Mouse (Mus musculus) intestine, postnatal 0 days (tissue): ENCODE data around the gene Gm21083. TPM values are rescaled to one million over a fixed set of nuclear protein-coding genes. Genes with fewer than 3 reads are reported as not detected.
"Not testable (repeated sequence)": the region's sequence is repeated elsewhere in the genome, so short reads cannot be mapped to it uniquely, and the experiment has no call there.

Experiments
- ATAC-seq: fragments of 200-750 bp; cut with Nextera tagmentation; 2 replicates; pipeline ENCODE4 v1.8.0; 2017; ENCODE audit warnings: mild to moderate bottlenecking, moderate TSS enrichment, moderate library complexity
- H3K27ac ChIP-seq: fragments of 300-500 bp; sonication (generic); 2 replicates; pipeline ENCODE4 v1.5.1; 2014; ENCODE audit warnings: mild to moderate bottlenecking, low read depth, low read length, moderate library complexity
- H3K27me3 ChIP-seq: fragments of 300-500 bp; sonication (generic); replicated peaks from 2 replicates; pipeline ENCODE4 v1.6.1; 2014; ENCODE audit warnings: low read length, mixed read lengths; ENCODE audit not compliant: control insufficient read depth, insufficient read depth
- H3K36me3 ChIP-seq: fragments of 300-500 bp; sonication (generic); 2 replicates; pipeline ENCODE4 v1.6.1; 2014; ENCODE audit warnings: mild to moderate bottlenecking, moderate library complexity; ENCODE audit not compliant: control insufficient read depth, insufficient read depth
- H3K4me1 ChIP-seq: fragments of 300-500 bp; sonication (generic); replicated peaks from 2 replicates; pipeline ENCODE4 v1.6.1; 2014; ENCODE audit warnings: antibody characterized with exemption, low read length, mixed read lengths; ENCODE audit not compliant: control insufficient read depth, insufficient read depth
- H3K4me2 ChIP-seq: fragments of 300-500 bp; sonication (generic); replicated peaks from 2 replicates; pipeline ENCODE4 v1.6.1; 2014; ENCODE audit warnings: low read depth, mild to moderate bottlenecking, moderate library complexity
- H3K4me3 ChIP-seq: fragments of 300-500 bp; sonication (generic); 2 replicates; pipeline ENCODE4 v1.5.1; 2014; ENCODE audit warnings: low read depth, low read length
- H3K9ac ChIP-seq: fragments of 300-500 bp; sonication (generic); 2 replicates; pipeline ENCODE4 v1.6.1; 2014; ENCODE audit warnings: mild to moderate bottlenecking, low read depth, low read length
- H3K9me3 ChIP-seq: fragments of 300-500 bp; sonication (generic); 2 replicates; pipeline ENCODE4 v1.6.1; 2016; ENCODE audit warnings: mixed run types; ENCODE audit not compliant: control insufficient read depth
- CTCF ChIP-seq: sonication (generic); IDR thresholded peaks from 2 replicates; pipeline ENCODE4 v1.5.1; 2016; ENCODE audit warnings: low read depth, mild to moderate bottlenecking, control low read depth, antibody characterized with exemption, moderate library complexity
- WGBS: fragments of 180-500 bp; shearing (Covaris S2); extraction: QIAGEN DNeasy Blood & Tissue Kit; methylation state at CpG from one replicate; pipeline ENCODE4 v1.1.7; 2014; 5-methylcytosine and 5-hydroxymethylcytosine counted together
- polyA plus RNA-seq: library from polyadenylated mRNA; unstranded; fragments of >200 nt; fragmentation: Nextera tagmentation; extraction: Ambion mirVana; gene quantifications from 2 replicates; pipeline ENCODE4 v1.2.1, GENCODE M21; 2015

Gm21083 gene
- polyA plus RNA-seq = not detected in 2 replicates

DNA sequence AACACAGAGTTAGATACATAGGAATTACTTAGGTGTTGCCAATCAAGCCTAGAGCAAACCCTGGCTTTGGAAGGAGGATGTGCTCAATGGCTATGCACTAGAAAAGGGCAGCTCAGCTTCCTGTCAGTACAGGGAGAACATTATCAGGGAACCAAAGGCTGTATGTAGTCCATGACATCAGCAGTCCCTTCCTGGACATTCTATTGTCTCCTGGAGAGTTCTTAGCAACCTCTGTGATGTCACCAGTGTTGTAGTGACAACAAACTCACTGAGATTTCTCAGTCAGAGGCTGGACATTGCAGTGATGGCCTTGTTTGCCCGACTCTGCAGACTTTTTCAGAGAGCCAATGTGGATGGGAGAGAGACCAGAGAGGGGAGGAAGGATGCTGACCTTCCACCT, at the start of gene Gm21083:
Gene Gm21083, plus strand, starts transcription at position 301 of the 400 bp plus-strand sequence.
- not testable (repeated sequence) for H3K4me1 ChIP-seq, H3K9me3 ChIP-seq, H3K27ac ChIP-seq, H3K4me2 ChIP-seq, H3K36me3 ChIP-seq, H3K27me3 ChIP-seq, H3K9ac ChIP-seq, H3K4me3 ChIP-seq, ATAC-seq
- WGBS = no CpG with 5 or more reads among the region's 1 CpGs

GRCm38 (mm10) chr5:15529122-15529521, 48.0 kb upstream of the Gm21083 start, which contains the start of gene Gm21190:
Gm21190 (minus strand) TSS chr5:15529222.
- H3K9me3 ChIP-seq, ATAC-seq, H3K27ac ChIP-seq, H3K4me1 ChIP-seq, H3K36me3 ChIP-seq, H3K9ac ChIP-seq, H3K27me3 ChIP-seq, H3K4me3 ChIP-seq, H3K4me2 ChIP-seq: not testable (repeated sequence)
- no CpG with 5 or more reads among the region's 1 CpGs for WGBS

GRCm38 (mm10) chr5:15548642-15549041, 28.5 kb upstream of the Gm21083 start:
- H3K27ac ChIP-seq, H3K27me3 ChIP-seq, H3K4me3 ChIP-seq, H3K4me2 ChIP-seq, H3K36me3 ChIP-seq, H3K4me1 ChIP-seq, ATAC-seq, H3K9ac ChIP-seq, H3K9me3 ChIP-seq: not testable (repeated sequence)
- WGBS = 76% methylated on average over 6 of the region's 6 CpGs

- not testable (repeated sequence) for H3K4me3 ChIP-seq, H3K9ac ChIP-seq, H3K36me3 ChIP-seq, H3K27ac ChIP-seq, ATAC-seq, H3K4me2 ChIP-seq, H3K9me3 ChIP-seq, H3K27me3 ChIP-seq, H3K4me1 ChIP-seq
- WGBS = 45% methylated on average over 1 of the region's 1 CpGs
Measured at GRCm38 (mm10) chr5:15549134-15549533, 28.0 kb upstream of the Gm21083 start.

GRCm38 (mm10) chr5:15549606-15550005, 27.5 kb upstream of the Gm21083 start:
- not testable (repeated sequence) for H3K9me3 ChIP-seq, ATAC-seq, H3K36me3 ChIP-seq, H3K27me3 ChIP-seq, H3K9ac ChIP-seq, H3K27ac ChIP-seq, H3K4me2 ChIP-seq, H3K4me1 ChIP-seq, H3K4me3 ChIP-seq
- WGBS = 16% methylated on average over 3 of the region's 3 CpGs
- peak; percentile 61 for TF ChIP-seq CTCF

GRCm38 (mm10) chr5:15558654-15559053, 18.5 kb upstream of the Gm21083 start:
- H3K4me2 ChIP-seq, H3K9ac ChIP-seq, ATAC-seq, H3K9me3 ChIP-seq, H3K36me3 ChIP-seq, H3K27ac ChIP-seq, H3K4me1 ChIP-seq, H3K4me3 ChIP-seq, H3K27me3 ChIP-seq: not testable (repeated sequence)
- WGBS = 82% methylated on average over 1 of the region's 1 CpGs

DNA sequence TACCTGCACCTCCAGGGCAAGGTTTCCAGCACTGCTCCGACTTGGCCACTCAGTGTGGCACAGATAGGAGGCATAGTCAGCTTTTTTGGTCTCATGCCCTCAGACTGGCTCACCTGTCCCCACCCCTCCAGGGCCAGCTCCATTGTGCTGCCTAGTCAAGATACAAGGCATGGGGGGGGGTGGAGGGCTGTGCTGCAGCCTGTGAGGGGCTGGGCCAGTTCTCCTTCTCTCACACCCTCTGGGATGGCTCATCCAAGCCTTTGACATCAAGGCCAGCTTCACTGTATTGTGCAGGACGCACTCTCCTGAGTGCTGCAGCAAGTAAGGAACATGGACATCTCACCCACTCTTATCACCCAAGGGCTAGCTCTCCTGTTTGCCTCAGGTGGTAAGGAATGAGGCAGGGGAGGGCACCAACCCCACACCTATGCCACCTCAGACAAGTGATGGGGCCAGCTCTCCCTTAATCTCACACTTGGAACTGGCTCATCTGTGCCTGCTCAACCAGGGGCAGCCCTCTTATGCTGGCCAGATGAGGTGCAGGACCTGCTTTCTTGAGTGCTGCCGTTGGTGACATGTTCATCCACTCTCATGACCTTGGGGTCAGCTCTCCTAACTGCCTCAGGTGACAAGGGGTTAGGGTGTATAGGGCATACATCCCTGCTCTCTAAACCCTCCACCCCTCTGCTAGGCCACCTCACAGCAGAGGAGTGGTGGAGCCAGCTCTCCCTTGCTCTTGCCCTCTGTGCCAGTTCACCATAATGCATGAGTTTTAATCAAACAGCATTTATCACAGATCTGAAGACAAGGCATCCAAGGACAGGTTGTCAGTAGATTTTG, 15.5 kb upstream of the Gm21083 start:
- peak; percentile 38; the same call in 1 of the 2 replicates for ATAC-seq

DNA sequence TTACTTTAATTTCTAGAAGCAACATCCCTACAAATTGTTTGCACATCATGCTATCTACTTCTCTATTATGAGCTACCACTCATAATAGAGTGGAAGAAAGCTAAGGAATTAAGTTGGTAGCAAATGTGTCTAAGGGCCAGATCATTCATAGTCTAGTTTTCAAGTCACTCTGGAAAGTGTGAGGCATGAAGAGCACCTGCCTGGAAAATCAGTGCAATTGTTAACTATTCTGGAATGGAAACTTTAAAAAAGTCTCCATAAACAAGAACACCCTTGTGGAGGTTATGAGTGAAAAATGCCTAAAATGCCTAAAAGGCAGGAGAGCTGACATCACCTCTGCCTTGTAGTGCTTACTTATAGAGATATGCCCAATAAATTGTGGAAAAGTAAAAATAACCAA, 3.4 kb upstream of the Gm21083 start:
- not testable (repeated sequence) for ATAC-seq, H3K4me2 ChIP-seq, H3K27me3 ChIP-seq, H3K4me1 ChIP-seq, H3K4me3 ChIP-seq, H3K27ac ChIP-seq, H3K9ac ChIP-seq, H3K9me3 ChIP-seq, H3K36me3 ChIP-seq

More for the DNA sequence above, 15.5 kb upstream of the Gm21083 start:
- not testable (repeated sequence) for H3K36me3 ChIP-seq, H3K27ac ChIP-seq, H3K4me2 ChIP-seq, H3K9ac ChIP-seq, H3K9me3 ChIP-seq, H3K4me1 ChIP-seq, H3K27me3 ChIP-seq, H3K4me3 ChIP-seq
- 79% methylated on average over 3 of the region's 3 CpGs for WGBS
